Mouse (Mus musculus): ENCODE results near the gene Cyb5r2. TPM values are rescaled to one million over a fixed set of nuclear protein-coding genes. Genes with fewer than 3 reads are reported as not detected.

Gene Cyb5r2
- polyA plus RNA-seq (2017; shearing (Covaris generic)), result not detected

GRCm38 (mm10) chr7:107757308-107758151 lies at the start of gene Cyb5r2:
Gene Cyb5r2 (minus strand): TSS chr7:107758032.
- ATAC-seq, result no peak

DNA sequence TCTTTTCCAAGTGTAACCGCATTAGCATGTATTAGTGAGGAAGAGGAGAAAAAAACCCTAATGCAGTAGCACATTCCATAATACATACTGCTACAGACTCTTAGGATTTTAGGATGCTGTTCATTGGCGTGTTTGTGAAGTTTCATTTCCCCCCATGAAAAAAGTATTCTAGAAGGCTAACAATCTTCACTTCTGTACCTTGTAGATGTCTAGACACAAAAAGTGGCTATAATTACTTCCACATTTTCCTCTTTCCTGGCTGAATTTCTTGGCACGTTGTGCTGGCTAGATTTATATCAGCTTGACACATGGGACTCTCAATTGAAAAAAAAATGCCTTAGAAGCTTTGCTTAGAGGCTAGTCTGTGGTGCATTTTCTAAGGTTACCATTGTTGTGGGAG lies 44.3 kb upstream of the Cyb5r2 start:
- no peak for ATAC-seq

DNA sequence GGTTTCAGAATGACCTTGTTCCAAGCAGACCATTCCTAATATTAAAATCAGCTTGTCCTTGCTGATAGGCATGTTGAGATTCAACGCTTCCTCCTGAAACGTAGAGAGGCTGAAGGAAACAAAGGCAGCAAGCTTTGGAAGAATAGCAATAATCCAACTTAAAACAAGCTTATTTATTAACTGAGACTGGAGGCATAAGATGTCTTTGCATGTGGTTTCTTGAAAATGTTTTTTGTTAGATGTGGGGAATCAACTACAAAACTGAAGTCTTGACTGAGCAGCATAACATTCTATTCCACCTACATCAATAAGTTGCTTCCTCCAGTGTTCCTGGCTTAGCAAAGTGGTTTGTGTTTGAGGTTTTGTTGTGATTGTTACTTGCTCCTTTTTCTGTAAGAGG lies 43.3 kb upstream of the Cyb5r2 start, which contains the start of gene Ovch2:
Gene Ovch2 (minus strand): TSS at position 101 of the 400 bp plus-strand sequence.
- ATAC-seq, result no peak

- ATAC-seq, result no peak
These were observed 38.7 kb upstream of the Cyb5r2 start for GRCm38 (mm10) chr7:107796500-107796899.

- peak; percentile 41 for ATAC-seq
These were observed 30.3 kb upstream of the Cyb5r2 start for GRCm38 (mm10) chr7:107787977-107788620.

- peak; percentile 43 for ATAC-seq
These were observed 21.8 kb upstream of the Cyb5r2 start for GRCm38 (mm10) chr7:107779611-107780010.

GRCm38 (mm10) chr7:107778216-107778615 lies 20.4 kb upstream of the Cyb5r2 start:
- ATAC-seq, result no peak

- no peak for ATAC-seq
These were observed 13.0 kb upstream of the Cyb5r2 start for GRCm38 (mm10) chr7:107770812-107771211.

DNA sequence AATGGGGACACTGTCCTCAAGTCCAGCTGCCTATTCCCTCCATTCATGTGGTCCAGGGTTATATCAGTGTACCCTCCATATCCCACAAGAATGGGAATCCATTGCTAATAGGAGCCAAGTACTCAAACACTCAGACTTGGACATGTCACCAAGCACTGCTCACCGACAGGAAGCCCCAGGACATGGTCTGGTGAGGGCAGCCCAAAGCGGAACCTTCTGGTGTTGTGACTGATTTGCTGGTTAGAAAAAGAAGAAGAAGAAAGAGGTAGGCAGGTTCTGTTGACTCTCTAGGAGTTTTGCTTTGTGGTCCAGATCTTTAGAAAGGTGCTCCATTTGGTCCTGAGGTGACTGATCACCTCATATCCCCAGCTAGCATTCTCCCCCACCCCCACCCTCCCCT lies 1.1 kb downstream of the Cyb5r2 start:
- no peak for ATAC-seq

DNA sequence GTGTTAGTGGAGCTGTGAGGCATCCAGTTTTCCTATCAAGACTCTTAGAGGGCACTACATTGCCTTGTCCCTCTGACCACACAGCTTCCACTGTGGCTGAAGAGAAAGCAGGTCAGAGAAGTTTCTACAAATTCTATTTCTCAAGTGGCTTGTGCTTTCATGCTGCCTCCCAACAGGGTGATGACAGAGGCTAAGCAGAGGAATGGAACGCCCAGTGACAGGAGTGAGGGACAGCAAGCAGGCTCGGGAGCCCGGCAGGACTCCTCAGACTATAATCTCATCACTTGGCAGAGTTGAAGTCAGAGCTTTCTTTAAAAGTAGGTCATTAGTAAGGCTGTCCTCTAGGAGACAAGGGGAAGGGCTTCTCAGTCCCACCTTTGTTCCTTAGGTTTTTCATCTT lies 1.9 kb downstream of the Cyb5r2 start:
- ATAC-seq, result no peak

DNA sequence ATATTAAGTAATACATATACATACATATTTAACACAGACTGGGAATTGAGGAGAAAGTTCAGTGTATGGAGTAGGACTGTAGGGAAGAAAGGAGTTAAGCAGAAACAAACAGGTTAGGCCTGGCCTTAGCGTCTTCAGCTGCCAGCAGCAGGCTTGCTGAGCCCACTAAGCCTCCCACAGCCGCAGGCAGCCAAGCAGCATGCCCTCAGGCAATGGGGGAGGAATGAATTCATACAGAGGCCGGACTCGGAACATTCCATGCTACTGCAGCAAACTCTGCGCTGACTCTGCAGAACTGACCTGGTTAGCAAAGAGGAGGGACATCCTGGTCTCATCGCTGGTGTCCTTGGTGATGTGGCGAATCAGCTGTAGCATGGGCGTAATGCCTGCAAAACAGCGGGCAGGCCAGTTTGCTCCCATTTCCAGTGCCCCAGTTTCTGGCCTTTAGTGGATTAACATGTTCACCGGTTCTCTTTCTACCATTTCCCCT lies 5.8 kb downstream of the Cyb5r2 start:
- ATAC-seq, result no peak

GRCm38 (mm10) chr7:107749721-107750120 lies 8.1 kb downstream of the Cyb5r2 start:
- no peak for ATAC-seq

DNA sequence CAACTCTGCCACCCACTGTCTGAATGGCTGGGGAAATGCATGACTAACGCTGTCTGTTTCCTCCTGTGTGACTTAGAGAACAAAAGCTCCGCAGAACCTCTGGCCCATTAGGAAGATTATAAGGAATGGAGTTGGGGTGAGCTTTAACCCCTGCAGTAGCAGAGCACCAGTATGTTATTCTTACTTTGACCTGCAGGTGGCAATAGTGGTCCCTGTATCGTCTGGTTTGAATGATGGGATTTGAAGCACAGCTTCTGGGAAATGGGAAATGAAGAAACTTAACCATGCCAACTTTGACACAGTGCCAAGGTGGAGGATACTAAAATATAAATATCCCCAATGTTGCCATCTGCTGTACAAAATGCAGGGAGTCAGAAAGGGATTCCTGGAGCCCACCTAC lies 8.6 kb downstream of the Cyb5r2 start:
- ATAC-seq, result no peak

DNA sequence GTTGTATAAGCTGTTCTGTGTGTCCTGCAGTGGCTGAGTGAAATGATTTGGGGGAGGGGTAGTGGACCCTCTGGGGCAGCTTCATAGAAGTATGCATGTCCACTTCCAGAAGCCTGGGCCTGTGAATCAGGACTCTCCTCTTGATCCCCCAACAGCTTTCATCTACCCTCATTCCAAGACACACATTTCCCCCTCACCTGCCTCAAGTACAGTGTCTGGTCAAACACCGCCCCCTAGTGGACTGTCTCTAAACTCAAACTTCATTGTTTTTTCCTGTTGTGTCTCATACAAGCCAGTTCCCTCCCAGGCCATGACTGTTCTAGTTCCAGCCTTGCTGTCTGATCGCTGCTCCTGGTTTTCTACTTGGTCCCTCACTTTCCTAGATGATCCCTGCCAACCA lies 9.9 kb downstream of the Cyb5r2 start:
- ATAC-seq, result no peak

DNA sequence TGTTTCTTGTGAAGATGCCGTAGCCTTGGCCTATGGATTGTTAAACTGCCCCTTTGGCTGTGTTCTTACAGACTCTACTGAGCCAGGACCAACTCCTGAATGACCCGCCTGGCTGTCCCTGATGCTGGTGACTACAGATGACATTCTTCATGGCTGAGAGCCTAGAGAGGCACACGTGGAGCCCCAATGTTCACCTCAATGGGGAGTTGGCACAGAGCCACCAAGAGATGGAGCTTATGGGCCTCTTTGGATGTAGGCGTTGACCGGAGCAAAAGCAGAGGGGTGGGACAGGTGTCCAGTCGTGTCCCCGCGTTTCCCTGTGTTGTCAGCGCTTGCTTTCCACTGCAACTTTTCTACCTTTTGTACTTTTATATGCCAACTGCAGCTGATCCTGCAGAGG lies 10.4 kb downstream of the Cyb5r2 start:
- ATAC-seq, result no peak

DNA sequence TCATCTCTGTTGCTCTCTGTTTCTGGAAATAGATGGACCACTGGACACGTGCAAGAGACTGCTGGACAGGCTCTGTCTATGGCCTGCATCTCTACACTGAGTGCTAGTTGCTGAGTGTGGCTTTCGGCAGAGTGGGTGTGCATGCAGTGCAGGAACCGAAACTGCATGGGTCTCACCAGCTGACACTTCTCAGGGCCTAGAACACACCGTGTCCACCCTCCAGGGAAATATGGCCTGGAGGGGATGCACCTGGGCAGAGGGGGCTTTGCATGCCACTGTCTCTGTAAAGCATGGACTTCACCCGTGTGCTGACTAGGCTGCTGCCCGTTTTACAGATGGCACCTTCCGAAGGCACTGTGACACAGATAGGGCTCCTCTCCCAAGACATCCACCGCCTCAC lies 11.8 kb downstream of the Cyb5r2 start:
- ATAC-seq, result no peak

- no peak for ATAC-seq
These were observed 12.7 kb downstream of the Cyb5r2 start for GRCm38 (mm10) chr7:107745111-107745510.

- no peak for ATAC-seq
These were observed 13.4 kb downstream of the Cyb5r2 start for GRCm38 (mm10) chr7:107744454-107744853.

- ATAC-seq, result no peak
These were observed 14.8 kb downstream of the Cyb5r2 start for GRCm38 (mm10) chr7:107742963-107743465.

- no peak for ATAC-seq
These were observed 19.1 kb downstream of the Cyb5r2 start for GRCm38 (mm10) chr7:107738726-107739125.

GRCm38 (mm10) chr7:107733162-107733561 lies 24.7 kb downstream of the Cyb5r2 start:
- no peak for ATAC-seq

DNA sequence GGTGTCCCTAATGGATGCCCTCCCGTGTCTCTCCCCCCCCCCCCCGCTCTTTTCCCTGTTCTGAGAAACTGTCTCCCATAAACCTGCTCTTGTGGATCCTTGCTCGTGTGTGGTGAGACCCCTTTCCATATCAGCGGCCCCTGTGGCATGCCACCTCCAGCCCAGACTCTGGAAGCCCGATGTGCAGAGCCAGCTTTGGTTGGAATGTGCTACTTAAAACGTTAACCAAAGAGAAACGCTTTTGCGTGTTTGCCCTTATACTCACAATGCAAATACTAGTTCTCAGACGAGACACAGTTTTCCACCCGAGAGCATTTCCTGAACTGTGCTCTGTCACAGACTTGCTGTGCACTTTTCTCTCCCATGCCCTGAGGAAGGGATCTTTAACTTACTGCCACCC lies 27.2 kb downstream of the Cyb5r2 start:
- no peak for ATAC-seq

DNA sequence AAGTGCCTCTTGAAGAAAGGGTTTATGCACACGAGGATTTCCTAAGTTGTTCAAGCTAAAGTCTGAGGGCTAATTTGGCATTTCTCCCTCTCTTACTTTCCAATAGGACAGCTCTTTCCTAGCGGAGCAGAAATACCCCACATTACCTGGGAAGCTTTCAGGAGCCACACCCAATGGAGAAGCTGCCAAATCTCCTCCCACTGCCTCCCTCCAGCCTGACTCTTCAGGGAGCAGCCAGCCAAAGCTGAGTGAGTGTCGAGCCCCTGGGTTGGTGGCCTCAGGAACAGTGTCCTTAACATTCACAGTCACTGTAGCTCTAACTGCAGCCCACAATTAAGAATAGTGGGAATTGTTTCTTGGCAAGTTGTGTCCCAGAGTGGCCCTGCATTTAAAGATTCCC lies 30.3 kb downstream of the Cyb5r2 start:
- no peak for ATAC-seq

- ATAC-seq, result no peak
These were observed 35.3 kb downstream of the Cyb5r2 start for GRCm38 (mm10) chr7:107722536-107722935.

Measured in inflammation-experienced regulatory T-cells, adult 6 months (primary cell).